Mouse (Mus musculus): ENCODE data around the gene Gm26558. TPM values are rescaled to one million over a fixed set of nuclear protein-coding genes. Genes with fewer than 3 reads are reported as not detected.

Gm26558 gene
- polyA plus RNA-seq, 1 experiment, result 0.39 TPM

DNA sequence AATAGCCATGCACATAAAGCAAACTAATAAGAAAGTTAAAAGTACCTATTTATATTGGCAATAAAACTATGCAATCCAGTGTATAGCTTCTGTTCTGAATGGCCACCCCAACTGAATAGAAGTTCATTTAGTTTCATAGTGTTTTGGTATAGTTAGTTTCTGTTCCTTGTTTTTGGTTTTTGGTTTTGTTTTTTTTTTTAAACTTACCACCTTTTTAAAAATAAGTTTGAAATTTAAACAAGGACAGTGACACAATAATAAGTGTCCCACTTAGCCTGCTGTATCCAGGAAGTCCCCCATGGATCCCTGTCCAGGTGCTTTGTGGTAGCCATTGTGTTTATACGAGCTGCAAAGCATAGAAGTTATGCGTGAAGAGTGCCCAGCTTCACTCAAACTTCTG, 7.3 kb upstream of the Gm26558 start:
- no peak for DNase-seq
- WGBS, result 83% methylated on average over 2 of the region's 2 CpGs
- TF ChIP-seq POLR2A (IDR thresholded peaks at IDR 0.05; ENCODE audit: low read depth, low read length) (no peak), CTCF (conservative IDR thresholded peaks at IDR 0.05; ENCODE audit: insufficient read depth, insufficient read length, low read depth, low read length) (no peak)
- H3K27ac ChIP-seq (ENCODE audit: insufficient read depth, low read depth, low read length), result no peak overlapping the region
- no peaks in the 10 kb centered on the region for H3K36me3 ChIP-seq (ENCODE audit: control insufficient read depth, insufficient read depth, low read length)
- H3K4me1 ChIP-seq (ENCODE audit: control insufficient read depth, insufficient read depth, low read length), result peaks cover 12% of the 10 kb centered on the region
- H3K27me3 ChIP-seq (replicated peaks; ENCODE audit: control insufficient read depth, insufficient read depth, low read length), result no peaks in the 10 kb centered on the region
- no peak overlapping the region for H3K4me3 ChIP-seq (ENCODE audit: insufficient read depth, low read depth, low read length)

DNA sequence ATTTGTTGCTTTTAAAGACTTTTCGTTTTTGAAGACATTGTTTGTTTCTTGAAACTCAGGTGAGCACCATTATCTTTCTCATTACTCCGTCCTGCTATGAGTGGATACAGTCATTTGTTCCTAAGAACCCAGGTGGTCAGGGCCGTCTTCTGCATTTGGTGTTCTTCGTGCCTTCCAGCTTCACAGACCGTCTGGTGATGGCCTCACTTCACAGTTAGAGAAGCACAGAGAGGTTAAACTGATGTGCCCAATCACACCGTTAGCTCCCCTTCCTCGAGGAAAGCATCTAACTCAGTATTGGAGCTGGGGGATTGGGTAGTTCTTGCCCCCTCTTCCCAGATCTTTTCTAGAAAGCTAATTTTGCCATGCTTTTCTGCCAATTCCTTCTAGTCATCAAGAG, 5.1 kb upstream of the Gm26558 start:
- H3K4me1 ChIP-seq (ENCODE audit: control insufficient read depth, insufficient read depth, low read length), result peaks cover 12% of the 10 kb centered on the region
- no peaks in the 10 kb centered on the region for H3K27me3 ChIP-seq (replicated peaks; ENCODE audit: control insufficient read depth, insufficient read depth, low read length)
- 80% methylated on average over 7 of the region's 7 CpGs for WGBS
- DNase-seq, result no peak
- no peak for TF ChIP-seq POLR2A (IDR thresholded peaks at IDR 0.05; ENCODE audit: low read depth, low read length)
- no peak for TF ChIP-seq CTCF (conservative IDR thresholded peaks at IDR 0.05; ENCODE audit: insufficient read depth, insufficient read length, low read depth, low read length)
- H3K36me3 ChIP-seq (ENCODE audit: control insufficient read depth, insufficient read depth, low read length), result no peaks in the 10 kb centered on the region
- H3K4me3 ChIP-seq (ENCODE audit: insufficient read depth, low read depth, low read length), result no peak overlapping the region
- no peak overlapping the region for H3K27ac ChIP-seq (ENCODE audit: insufficient read depth, low read depth, low read length)

DNA sequence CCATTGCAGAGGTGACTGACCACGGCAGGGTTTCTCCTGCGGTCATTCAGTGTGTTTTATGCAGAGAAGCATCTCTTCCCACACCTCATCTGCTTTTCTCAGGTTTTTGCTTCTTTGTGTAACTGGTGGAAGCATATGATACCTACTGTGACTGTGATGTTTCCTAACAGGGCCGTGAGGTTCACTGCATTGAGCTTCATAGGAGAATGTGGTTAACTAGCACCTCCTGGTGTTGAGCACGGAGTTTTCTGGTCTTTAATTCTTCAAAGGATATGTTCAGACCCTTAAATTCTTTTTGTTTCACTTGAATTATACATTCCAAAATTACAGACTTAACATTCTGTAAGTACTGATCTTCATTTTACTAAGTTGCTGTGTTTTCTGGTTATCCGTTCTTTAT, 1.9 kb upstream of the Gm26558 start:
- 70% methylated on average over 5 of the region's 5 CpGs for WGBS
- Histone ChIP-seq H3K4me1 (ENCODE audit: control insufficient read depth, insufficient read depth, low read length) (peaks cover 6% of the 10 kb centered on the region), H3K4me3 (ENCODE audit: insufficient read depth, low read depth, low read length) (no peak overlapping the region), H3K27me3 (replicated peaks; ENCODE audit: control insufficient read depth, insufficient read depth, low read length) (no peaks in the 10 kb centered on the region), H3K27ac (ENCODE audit: insufficient read depth, low read depth, low read length) (no peak overlapping the region), H3K36me3 (ENCODE audit: control insufficient read depth, insufficient read depth, low read length) (no peaks in the 10 kb centered on the region)
- TF ChIP-seq CTCF (conservative IDR thresholded peaks at IDR 0.05; ENCODE audit: insufficient read depth, insufficient read length, low read depth, low read length) (no peak), POLR2A (IDR thresholded peaks at IDR 0.05; ENCODE audit: low read depth, low read length) (no peak)
- no peak for DNase-seq

DNA sequence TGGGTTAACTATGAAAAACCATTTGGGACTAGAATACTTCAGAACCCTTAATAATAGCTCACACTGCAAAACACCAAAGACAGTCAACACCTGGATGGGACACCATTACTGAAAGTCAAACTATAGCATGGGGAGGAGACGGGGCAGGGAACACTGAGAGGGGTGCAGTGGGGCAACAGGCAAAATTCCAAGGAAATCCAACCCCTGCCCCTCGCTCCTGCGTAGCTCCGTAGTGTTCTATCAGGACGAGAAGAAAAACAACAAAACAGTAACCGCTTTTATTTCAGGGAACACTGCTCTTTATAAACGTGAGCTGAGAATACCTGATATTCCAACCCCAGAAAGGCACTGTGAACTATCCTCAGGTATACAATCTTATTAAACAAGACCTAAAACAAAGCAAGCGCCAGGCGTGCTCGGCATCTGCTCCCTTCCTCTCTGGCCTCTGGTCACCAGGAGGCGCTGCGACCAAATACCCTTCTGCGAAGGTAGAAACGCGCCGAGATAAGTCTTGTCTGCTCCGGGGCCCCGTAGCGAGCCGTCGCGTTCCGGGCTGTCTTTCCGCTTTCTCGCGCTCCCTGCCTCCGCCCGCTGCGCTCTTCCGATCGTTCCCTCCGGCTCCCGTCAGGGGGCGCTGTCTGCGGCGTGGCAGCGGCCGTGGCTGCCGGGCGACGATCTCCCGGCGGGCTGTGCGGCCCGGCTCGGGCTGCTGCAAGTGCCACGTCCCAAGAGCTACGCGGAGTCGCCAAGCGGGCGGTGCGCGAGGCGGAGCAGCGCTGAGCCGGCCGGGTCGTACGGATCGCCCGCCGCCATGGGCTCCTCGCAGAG, 807 bp downstream of the Gm26558 start, which contains the start of gene Gorasp2:
Gorasp2 (plus strand) TSS at position 690 of the 828 bp plus-strand sequence.
- DNase-seq, result peak; percentile 98
- no peaks in the 10 kb centered on the region; the same call in 1 of the 2 replicates for H3K4me1 ChIP-seq (ENCODE audit: control insufficient read depth, insufficient read depth, low read length)
- WGBS, result under 1% methylated on average over 64 of the region's 64 CpGs
- no peaks in the 10 kb centered on the region for H3K36me3 ChIP-seq (ENCODE audit: control insufficient read depth, insufficient read depth, low read length)
- TF ChIP-seq POLR2A (IDR thresholded peaks at IDR 0.05; ENCODE audit: low read depth, low read length) (peak; percentile 80), CTCF (conservative IDR thresholded peaks at IDR 0.05; ENCODE audit: insufficient read depth, insufficient read length, low read depth, low read length) (peak; percentile 73)
- H3K27ac ChIP-seq (ENCODE audit: insufficient read depth, low read depth, low read length), result peak within 1 kb of the TSS; percentile 72
- peak within 1 kb of the TSS; percentile 93 for H3K4me3 ChIP-seq (ENCODE audit: insufficient read depth, low read depth, low read length)
- no peaks in the 10 kb centered on the region for H3K27me3 ChIP-seq (replicated peaks; ENCODE audit: control insufficient read depth, insufficient read depth, low read length)

DNA sequence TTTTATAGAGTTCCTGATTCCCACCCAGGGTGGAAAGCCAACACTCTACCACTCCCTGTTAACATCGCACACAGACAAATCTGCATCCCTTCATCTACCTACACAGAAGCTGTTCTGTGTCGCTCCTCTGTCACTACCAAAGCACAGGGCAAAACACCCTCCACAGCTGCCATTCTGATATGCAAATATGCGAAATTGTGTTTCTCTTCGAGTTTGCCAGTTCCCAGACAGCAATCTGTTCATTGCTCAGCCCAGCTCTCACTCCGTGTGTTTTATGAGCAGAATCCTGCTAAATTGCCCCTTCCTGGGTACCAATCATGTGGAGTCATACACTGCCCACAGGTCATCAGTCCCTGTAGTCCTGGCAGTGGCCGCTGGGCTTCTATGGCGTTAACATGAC, 4.8 kb downstream of the Gm26558 start:
- DNase-seq, result no peak

DNA sequence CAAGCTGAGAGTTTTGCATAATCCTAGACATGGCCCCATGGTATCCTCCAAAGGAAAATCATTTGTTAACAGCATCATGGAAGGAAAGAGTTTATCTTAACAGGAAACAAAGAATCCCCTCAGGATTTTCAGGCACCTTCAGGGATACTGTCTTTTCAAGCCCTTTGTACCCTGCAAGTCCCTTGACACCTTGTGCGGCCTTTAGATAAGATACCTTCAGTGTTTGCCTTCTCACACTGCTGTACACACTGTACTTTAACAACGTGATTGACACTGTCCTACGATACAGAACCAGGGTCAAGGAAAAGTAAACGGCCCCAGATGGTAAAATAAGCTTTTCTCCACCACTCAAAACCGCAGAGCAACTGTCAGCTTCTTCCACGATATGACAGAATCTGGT, 10.1 kb downstream of the Gm26558 start:
- 63% methylated on average over 6 of the region's 6 CpGs for WGBS

More for the DNA sequence above, 4.8 kb downstream of the Gm26558 start:
- TF ChIP-seq CTCF (conservative IDR thresholded peaks at IDR 0.05; ENCODE audit: insufficient read depth, insufficient read length, low read depth, low read length), result no peak
- no peak for TF ChIP-seq POLR2A (IDR thresholded peaks at IDR 0.05; ENCODE audit: low read depth, low read length)
- Histone ChIP-seq H3K27me3 (replicated peaks; ENCODE audit: control insufficient read depth, insufficient read depth, low read length) (no peaks in the 10 kb centered on the region), H3K4me1 (ENCODE audit: control insufficient read depth, insufficient read depth, low read length) (no peaks in the 10 kb centered on the region), H3K27ac (ENCODE audit: insufficient read depth, low read depth, low read length) (no peak overlapping the region), H3K4me3 (ENCODE audit: insufficient read depth, low read depth, low read length) (no peak overlapping the region), H3K36me3 (ENCODE audit: control insufficient read depth, insufficient read depth, low read length) (no peaks in the 10 kb centered on the region)
- 61% methylated on average over 7 of the region's 7 CpGs for WGBS

DNA sequence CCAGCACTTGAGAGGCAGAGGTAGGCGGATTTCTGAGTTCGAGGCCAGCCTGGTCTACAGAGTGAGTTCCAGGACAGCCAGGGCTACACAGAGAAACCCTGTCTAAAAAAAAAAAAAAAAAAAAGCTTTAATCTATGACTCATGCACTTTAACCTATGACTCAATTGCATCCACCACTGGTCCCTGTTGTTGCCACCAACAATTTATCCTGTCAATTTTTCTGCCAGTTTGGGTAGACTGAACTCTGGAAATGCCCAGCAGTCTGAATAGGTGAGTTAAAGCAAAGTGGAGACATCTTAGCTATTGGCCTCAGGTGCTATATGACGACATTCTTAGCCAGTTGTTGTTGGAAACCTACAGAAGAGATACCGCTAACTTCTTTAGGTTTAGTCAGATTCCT, 12.4 kb downstream of the Gm26558 start:
- 89% methylated on average over 4 of the region's 4 CpGs for WGBS

More for the DNA sequence above, 10.1 kb downstream of the Gm26558 start:
- Histone ChIP-seq H3K27me3 (replicated peaks; ENCODE audit: control insufficient read depth, insufficient read depth, low read length) (no peaks in the 10 kb centered on the region), H3K36me3 (ENCODE audit: control insufficient read depth, insufficient read depth, low read length) (no peaks in the 10 kb centered on the region), H3K4me3 (ENCODE audit: insufficient read depth, low read depth, low read length) (no peak overlapping the region), H3K4me1 (ENCODE audit: control insufficient read depth, insufficient read depth, low read length) (no peaks in the 10 kb centered on the region), H3K27ac (ENCODE audit: insufficient read depth, low read depth, low read length) (no peak overlapping the region)
- TF ChIP-seq POLR2A (IDR thresholded peaks at IDR 0.05; ENCODE audit: low read depth, low read length), result no peak
- no peak for TF ChIP-seq CTCF (conservative IDR thresholded peaks at IDR 0.05; ENCODE audit: insufficient read depth, insufficient read length, low read depth, low read length)
- DNase-seq, result no peak

More for the DNA sequence above, 12.4 kb downstream of the Gm26558 start:
- TF ChIP-seq POLR2A (IDR thresholded peaks at IDR 0.05; ENCODE audit: low read depth, low read length) (no peak), CTCF (conservative IDR thresholded peaks at IDR 0.05; ENCODE audit: insufficient read depth, insufficient read length, low read depth, low read length) (no peak)
- no peaks in the 10 kb centered on the region for H3K4me1 ChIP-seq (ENCODE audit: control insufficient read depth, insufficient read depth, low read length)
- H3K27ac ChIP-seq (ENCODE audit: insufficient read depth, low read depth, low read length), result no peak overlapping the region
- H3K36me3 ChIP-seq (ENCODE audit: control insufficient read depth, insufficient read depth, low read length), result no peaks in the 10 kb centered on the region
- no peak for DNase-seq
- H3K27me3 ChIP-seq (replicated peaks; ENCODE audit: control insufficient read depth, insufficient read depth, low read length), result no peaks in the 10 kb centered on the region
- H3K4me3 ChIP-seq (ENCODE audit: insufficient read depth, low read depth, low read length), result no peak overlapping the region
